Mouse (Mus musculus) cerebellum, adult 9-10 months (tissue): Measurements from ENCODE around the gene Zfp335.

ENCODE experiments used
- DNase-seq: peaks from one replicate; pipeline ENCODE4 v3.0.0; 2022

Zfp335 gene

GRCm38 (mm10) chr2:164924100-164924857, 12.7 kb upstream of the Zfp335 start:
- peak; percentile 98 for DNase-seq

- DNase-seq = no peak
Measured at GRCm38 (mm10) chr2:164923291-164923690, 11.7 kb upstream of the Zfp335 start.

GRCm38 (mm10) chr2:164921984-164922383, 10.4 kb upstream of the Zfp335 start:
- DNase-seq = no peak

- DNase-seq = no peak
Measured at GRCm38 (mm10) chr2:164918325-164918724, 6.8 kb upstream of the Zfp335 start.

GRCm38 (mm10) chr2:164917371-164917770, 5.8 kb upstream of the Zfp335 start:
- DNase-seq = no peak

- no peak for DNase-seq
Measured at GRCm38 (mm10) chr2:164916820-164917219, 5.3 kb upstream of the Zfp335 start.

- no peak for DNase-seq
Measured at GRCm38 (mm10) chr2:164913428-164913786, 1.9 kb upstream of the Zfp335 start.

GRCm38 (mm10) chr2:164912749-164913427, 1.3 kb upstream of the Zfp335 start:
- DNase-seq = no peak

- no peak for DNase-seq
Measured at GRCm38 (mm10) chr2:164912151-164912550, 594 bp upstream of the Zfp335 start.

- no peak for DNase-seq
Measured at GRCm38 (mm10) chr2:164910360-164911061, 1.0 kb downstream of the Zfp335 start.

GRCm38 (mm10) chr2:164909542-164909941, 2.0 kb downstream of the Zfp335 start:
- no peak for DNase-seq

GRCm38 (mm10) chr2:164909100-164909499, 2.5 kb downstream of the Zfp335 start:
- no peak for DNase-seq

GRCm38 (mm10) chr2:164908011-164908410, 3.5 kb downstream of the Zfp335 start:
- no peak for DNase-seq

- no peak for DNase-seq
Measured at GRCm38 (mm10) chr2:164907511-164907910, 4.0 kb downstream of the Zfp335 start.

- no peak for DNase-seq
Measured at GRCm38 (mm10) chr2:164906071-164906470, 5.5 kb downstream of the Zfp335 start.

GRCm38 (mm10) chr2:164903496-164903895, 8.1 kb downstream of the Zfp335 start:
- no peak for DNase-seq

- DNase-seq = no peak
Measured at GRCm38 (mm10) chr2:164901380-164901779, 10.2 kb downstream of the Zfp335 start.

GRCm38 (mm10) chr2:164899723-164900459, 11.7 kb downstream of the Zfp335 start:
- no peak for DNase-seq

GRCm38 (mm10) chr2:164899034-164899433, 12.5 kb downstream of the Zfp335 start:
- DNase-seq = no peak

- DNase-seq = no peak
Measured at GRCm38 (mm10) chr2:164898008-164898407, 13.5 kb downstream of the Zfp335 start.

- DNase-seq = no peak
Measured at GRCm38 (mm10) chr2:164895885-164896284, 15.7 kb downstream of the Zfp335 start.

- DNase-seq = no peak
Measured at GRCm38 (mm10) chr2:164894644-164895043, 16.9 kb downstream of the Zfp335 start.

- no peak for DNase-seq
Measured at GRCm38 (mm10) chr2:164894048-164894447, 17.5 kb downstream of the Zfp335 start.
